24 mouse cellular contexts compared by ENCODE assay signal in genomic region chr8:92057857-92058256, GRCm38 (mm10).
"Had no signal": no experiment of that assay in that cellular context is flagged by ENCODE, and none has a peak within 500 bp of the region (broad histone marks: within the 10 kb centered on the region; RNA-seq: fewer than 3 reads in every experiment).

No protein-coding gene starts in this region.

- DNase-seq: gastrocnemius, adult 2 months; gastrocnemius, postnatal 10 days; gastrocnemius, postnatal 25 days; heart, adult 18-20 months; heart, postnatal 10 days; heart, postnatal 4 days; kidney, adult 11 months; kidney, adult 2 months; kidney, adult 9 months; kidney, postnatal 14 days; kidney, postnatal 36 days; layer of hippocampus, adult 9-11 months; layer of hippocampus, postnatal 36 days; left cerebral cortex, postnatal 4 days had no signal

- H3K27ac ChIP-seq: gastrocnemius, adult 2 months; heart, embryonic 10.5 days; hindbrain, embryonic 12.5 days; hindbrain, embryonic 14.5 days; hindbrain, postnatal 0 days; kidney, embryonic 15.5 days; kidney, postnatal 0 days; limb, embryonic 13.5 days had no signal

- H3K9me3 ChIP-seq: heart, embryonic 10.5 days; heart, embryonic 12.5 days; hindbrain, embryonic 10.5 days; kidney, embryonic 15.5 days; limb, embryonic 13.5 days had no signal

- H3K4me2 ChIP-seq: heart, embryonic 12.5 days; hindbrain, embryonic 12.5 days; hindbrain, embryonic 14.5 days; kidney, embryonic 15.5 days; limb, embryonic 13.5 days had no signal

- H3K4me1 ChIP-seq: heart, embryonic 10.5 days; heart, embryonic 12.5 days; kidney, embryonic 15.5 days; limb, embryonic 13.5 days had no signal

- H3K4me3 ChIP-seq: gastrocnemius, adult 2 months; heart, embryonic 10.5 days; heart, embryonic 12.5 days; hindbrain, embryonic 10.5 days; hindbrain, embryonic 12.5 days; kidney, embryonic 15.5 days; limb, embryonic 13.5 days had no signal

- ATAC-seq: hindbrain, postnatal 0 days; intestine, embryonic 16.5 days had no signal

- H3K36me3 ChIP-seq: heart, embryonic 10.5 days; heart, embryonic 12.5 days; hindbrain, embryonic 10.5 days; hindbrain, embryonic 12.5 days; kidney, embryonic 15.5 days; limb, embryonic 13.5 days had no signal

- H3K9ac ChIP-seq: heart, embryonic 12.5 days; hindbrain, embryonic 12.5 days; hindbrain, embryonic 14.5 days; kidney, embryonic 15.5 days; limb, embryonic 13.5 days had no signal
